Mouse (Mus musculus) limb, embryonic 14.5 days (tissue): ENCODE results near the gene Rap2c. TPM values are rescaled to one million over a fixed set of nuclear protein-coding genes. Genes with fewer than 3 reads are reported as not detected.

Experiments
- ATAC-seq: fragments of 200-750 bp; cut with Nextera tagmentation; 2 replicates; pipeline ENCODE4 v1.8.0; 2017; ENCODE audit warnings: low read depth, moderate number of reproducible peaks, moderate TSS enrichment; ENCODE audit not compliant: low FRiP score
- DNase-seq: peaks from one replicate; pipeline ENCODE4 v3.0.0-alpha.2; 2015; ENCODE audit warnings: low spot score
- H3K27ac ChIP-seq: fragments of 300-500 bp; sonication (generic); replicated peaks from 2 replicates; pipeline ENCODE4 v1.5.1; 2014; ENCODE audit warnings: low read depth, mild to moderate bottlenecking, low read length, moderate library complexity, mixed read lengths
- H3K27me3 ChIP-seq: fragments of 300-500 bp; sonication (generic); 2 replicates; pipeline ENCODE4 v1.6.1; 2014; ENCODE audit warnings: low read length, mixed read lengths; ENCODE audit not compliant: control insufficient read depth, insufficient read depth
- H3K36me3 ChIP-seq: fragments of 300-500 bp; sonication (generic); 2 replicates; pipeline ENCODE4 v1.6.1; 2014; ENCODE audit warnings: mild to moderate bottlenecking, low read length, moderate library complexity, mixed read lengths; ENCODE audit not compliant: control insufficient read depth, insufficient read depth
- H3K4me1 ChIP-seq: fragments of 300-500 bp; sonication (generic); 2 replicates; pipeline ENCODE4 v1.6.1; 2014; ENCODE audit warnings: antibody characterized with exemption, low read length, mixed read lengths; ENCODE audit not compliant: control insufficient read depth, insufficient read depth
- H3K4me2 ChIP-seq: fragments of 300-500 bp; sonication (generic); replicated peaks from 2 replicates; pipeline ENCODE4 v1.6.1; 2014; ENCODE audit warnings: low read depth, mild to moderate bottlenecking, low read length, moderate library complexity; ENCODE audit not compliant: severe bottlenecking
- H3K4me3 ChIP-seq: fragments of 300-500 bp; sonication (generic); replicated peaks from 2 replicates; pipeline ENCODE4 v1.5.1; 2014; ENCODE audit warnings: low read length
- H3K9ac ChIP-seq: fragments of 300-500 bp; sonication (generic); 2 replicates; pipeline ENCODE4 v1.6.1; 2014; ENCODE audit warnings: mild to moderate bottlenecking, low read depth, low read length, moderate library complexity; ENCODE audit not compliant: severe bottlenecking
- H3K9me3 ChIP-seq: fragments of 300-500 bp; sonication (generic); 2 replicates; pipeline ENCODE4 v1.6.1; 2016; ENCODE audit warnings: low read length; ENCODE audit not compliant: control insufficient read depth
- POLR2A ChIP-seq: fragments of 200-500 bp; IDR thresholded peaks from 2 replicates; pipeline ENCODE4 v1.8.0; 2012; ENCODE audit warnings: inconsistent platforms, mild to moderate bottlenecking, moderate library complexity, borderline replicate concordance; ENCODE audit not compliant: insufficient read depth, insufficient read length; ENCODE audit errors: extremely low read depth
- WGBS: fragments of 180-500 bp; shearing (Covaris S2); extraction: QIAGEN DNeasy Blood & Tissue Kit; methylation state at CpG from one replicate; pipeline ENCODE4 v1.1.7; 2014; 5-methylcytosine and 5-hydroxymethylcytosine counted together
- polyA plus RNA-seq, 2 experiments: library from polyadenylated mRNA; depleted of rRNA in 1 of 2; stranded (reverse) in 1 of 2; unstranded in 1 of 2; fragments of >200 nt; fragmentation: Nextera tagmentation in 1 of 2; extraction: Ambion mirVana in 1 of 2; gene quantifications; 2 replicates each; pipeline versions ENCODE4 v1.2.1 to v1.2.3; 2012 to 2014

Gene Rap2c
- polyA plus RNA-seq, 2 experiments: 33.8 to 36.2 TPM

DNA sequence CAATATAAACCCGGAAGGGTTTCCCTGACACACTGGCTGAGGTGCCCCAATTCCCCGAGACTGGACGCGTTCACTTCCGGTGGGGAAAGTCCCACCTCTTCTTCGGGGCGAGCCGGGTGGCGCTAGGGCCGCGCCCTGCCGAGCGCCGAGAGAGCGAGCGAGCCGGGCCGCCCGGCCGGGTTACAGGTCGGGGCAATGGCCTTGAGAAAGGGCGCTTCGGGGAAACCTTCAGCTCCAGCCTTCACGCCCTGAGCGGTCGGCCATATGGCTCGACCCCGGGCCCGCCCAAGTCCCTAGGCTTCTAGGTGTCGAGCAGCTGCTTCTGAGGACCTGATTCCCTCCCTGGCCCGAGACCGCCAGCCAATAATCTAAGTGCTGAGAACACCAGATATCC is 965 bp upstream of the Rap2c start:
- Histone ChIP-seq H3K4me3 (peak overlapping the region; percentile 53), H3K9me3 (no peaks in the 10 kb centered on the region), H3K27ac (peak overlapping the region; percentile 94), H3K36me3 (peaks cover 5% of the 10 kb centered on the region; the same call in 1 of the 2 replicates), H3K27me3 (no peaks in the 10 kb centered on the region), H3K4me2 (peak overlapping the region; percentile 48), H3K9ac (peak overlapping the region; percentile 89), H3K4me1 (no peaks in the 10 kb centered on the region)
- DNase-seq (peak; percentile 72), ATAC-seq (peak; percentile 87)
- 0 out of 2 replicates have a peak, but pooled peaks have one; percentile 60 for TF ChIP-seq POLR2A
- WGBS: 32% methylated on average over 21 of the region's 32 CpGs

DNA sequence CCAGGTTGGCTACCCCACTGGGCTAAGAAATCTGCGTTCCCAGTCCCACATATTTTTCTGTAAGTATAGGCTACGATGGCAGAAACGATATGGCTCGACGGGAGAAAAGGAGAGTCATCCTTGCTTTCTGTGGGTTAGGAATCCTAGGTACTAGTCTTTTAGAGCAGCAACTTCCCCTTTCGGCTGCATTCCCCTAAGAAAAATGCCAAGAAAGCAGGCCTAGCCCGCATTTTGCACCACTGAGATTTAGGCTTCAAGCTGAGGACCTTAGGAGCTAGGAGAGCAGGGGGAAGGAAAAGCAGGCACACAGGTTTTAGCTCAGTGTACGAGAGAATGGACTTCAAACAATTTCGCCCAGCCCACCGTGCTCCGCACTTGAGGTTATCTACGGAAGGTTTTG is 892 bp downstream of the Rap2c start:
- TF ChIP-seq POLR2A: no peak
- Histone ChIP-seq H3K27ac (peak overlapping the region; percentile 94; the same call in 1 of the 2 replicates), H3K4me3 (peak overlapping the region; percentile 53), H3K27me3 (no peaks in the 10 kb centered on the region), H3K9me3 (no peaks in the 10 kb centered on the region), H3K9ac (peak overlapping the region; percentile 89), H3K36me3 (peaks cover 11% of the 10 kb centered on the region; the same call in 1 of the 2 replicates), H3K4me1 (no peaks in the 10 kb centered on the region), H3K4me2 (peak overlapping the region; percentile 46)
- ATAC-seq (no peak), DNase-seq (no peak)
- 30% methylated on average over 12 of the region's 12 CpGs for WGBS

DNA sequence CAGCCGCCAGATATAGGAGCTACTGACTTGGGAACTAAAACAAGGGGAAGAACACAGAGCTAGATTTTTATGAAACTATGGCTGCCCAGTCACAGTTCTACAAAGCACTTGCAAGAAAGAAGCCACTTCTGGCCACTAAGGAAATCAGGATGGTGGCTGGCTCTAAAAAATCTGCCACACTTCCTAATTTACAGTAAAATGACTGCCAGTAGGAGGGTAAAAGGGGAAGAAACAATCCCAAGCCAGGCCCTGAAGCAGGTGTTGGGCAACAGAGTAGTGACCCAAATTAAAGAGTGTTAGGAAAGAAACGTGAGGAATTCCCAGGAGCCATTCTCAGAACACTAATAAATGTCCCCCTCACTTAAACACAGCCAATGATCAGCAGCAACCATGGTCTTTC is 5.5 kb downstream of the Rap2c start:
- H3K9me3 ChIP-seq: no peaks in the 10 kb centered on the region
- TF ChIP-seq POLR2A: no peak
- H3K4me3 ChIP-seq: no peak overlapping the region
- no peaks in the 10 kb centered on the region for H3K4me1 ChIP-seq
- WGBS: 51% methylated on average over 2 of the region's 2 CpGs
- H3K9ac ChIP-seq: no peak overlapping the region
- ATAC-seq (no peak), DNase-seq (no peak)
- no peak overlapping the region for H3K4me2 ChIP-seq
- peaks cover 20% of the 10 kb centered on the region; the same call in 1 of the 2 replicates for H3K36me3 ChIP-seq
- no peaks in the 10 kb centered on the region for H3K27me3 ChIP-seq
- H3K27ac ChIP-seq: no peak overlapping the region

DNA sequence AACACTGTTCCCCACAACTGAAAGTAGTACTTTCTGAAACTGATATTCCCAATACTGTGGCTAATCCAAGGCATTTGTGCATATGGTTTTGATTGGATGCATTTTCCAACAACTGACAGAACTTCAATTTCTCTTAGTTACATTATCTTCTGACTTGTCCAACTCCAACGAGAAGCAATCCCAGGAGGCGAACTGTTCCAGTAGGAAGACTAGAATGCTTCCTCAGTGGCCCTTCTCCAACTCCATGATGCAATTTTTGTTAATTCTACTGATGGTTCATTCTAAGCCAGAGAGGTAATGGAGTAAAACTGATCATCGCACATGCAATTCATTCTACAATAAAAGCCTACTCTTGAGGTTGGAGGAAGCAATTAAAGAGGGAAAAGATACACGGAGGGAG is 7.5 kb downstream of the Rap2c start:
- Histone ChIP-seq H3K36me3 (peaks cover 23% of the 10 kb centered on the region; the same call in 1 of the 2 replicates), H3K4me2 (no peak overlapping the region), H3K4me3 (no peak overlapping the region), H3K27me3 (no peaks in the 10 kb centered on the region), H3K9me3 (no peaks in the 10 kb centered on the region), H3K9ac (no peak overlapping the region), H3K4me1 (no peaks in the 10 kb centered on the region), H3K27ac (no peak overlapping the region)
- DNase-seq (no peak), ATAC-seq (no peak)
- 84% methylated on average over 4 of the region's 4 CpGs for WGBS
- no peak for TF ChIP-seq POLR2A

DNA sequence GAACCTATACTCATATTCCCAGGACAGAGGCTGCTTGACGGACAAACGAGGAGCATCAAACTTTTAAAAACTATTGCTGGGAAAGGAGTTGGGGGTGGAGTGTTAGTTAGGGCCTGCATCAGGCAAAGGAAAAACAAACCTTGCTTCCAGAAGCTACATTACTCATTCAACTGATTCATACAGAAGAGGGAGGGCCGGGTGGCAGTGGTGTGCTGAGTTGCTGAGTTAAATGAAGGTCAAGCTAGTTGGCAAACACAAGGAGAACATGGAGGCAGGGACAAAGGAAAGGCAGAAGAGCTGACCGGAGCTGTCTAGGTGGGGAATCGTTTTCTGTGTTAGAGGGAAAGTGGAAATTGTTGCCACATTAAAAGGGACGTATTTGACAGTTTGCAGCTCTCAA is 17.0 kb downstream of the Rap2c start:
- whole genome bisulfite sequencing: 88% methylated on average over 6 of the region's 6 CpGs
- no peaks in the 10 kb centered on the region for H3K27me3 ChIP-seq
- DNase-seq: no peak
- H3K4me2 ChIP-seq: no peak overlapping the region
- no peak for TF ChIP-seq POLR2A
- H3K4me1 ChIP-seq: no peaks in the 10 kb centered on the region
- H3K9me3 ChIP-seq: no peaks in the 10 kb centered on the region
- H3K4me3 ChIP-seq: no peak overlapping the region
- ATAC-seq: no peak
- 0 out of 2 replicates have a peak, but pooled peaks cover under 1% of the 10 kb centered on the region for H3K36me3 ChIP-seq
- H3K9ac ChIP-seq: no peak overlapping the region
- no peak overlapping the region for H3K27ac ChIP-seq

DNA sequence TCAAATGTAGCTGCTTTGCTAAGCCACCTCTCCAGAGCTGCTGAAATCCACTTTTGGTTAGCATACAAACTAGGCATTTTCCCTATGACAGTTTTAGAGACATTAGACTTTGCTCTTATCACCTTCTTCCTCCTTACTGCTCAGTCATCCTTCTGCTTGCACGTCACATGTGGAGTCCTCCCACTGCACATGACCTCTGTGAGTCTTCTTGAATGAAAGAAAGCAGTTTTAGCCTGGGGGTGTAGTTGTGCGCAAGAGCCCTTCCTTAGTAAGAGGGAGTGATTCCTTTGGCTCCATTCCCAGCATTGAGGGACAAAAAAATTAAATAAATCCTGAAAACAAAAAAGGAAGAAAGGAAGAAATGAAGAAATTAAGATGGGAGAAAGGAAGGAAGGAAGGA is 22.5 kb downstream of the Rap2c start:
- Histone ChIP-seq H3K4me1 (no peaks in the 10 kb centered on the region), H3K36me3 (no peaks in the 10 kb centered on the region), H3K9ac (no peak overlapping the region), H3K4me3 (no peak overlapping the region), H3K27me3 (no peaks in the 10 kb centered on the region), H3K27ac (no peak overlapping the region), H3K9me3 (no peaks in the 10 kb centered on the region), H3K4me2 (no peak overlapping the region)
- TF ChIP-seq POLR2A: no peak
- WGBS: 72% methylated on average over 2 of the region's 2 CpGs
- DNase-seq (no peak), ATAC-seq (no peak)
